Mouse (Mus musculus): Measurements from ENCODE around the gene Adora2a.
"Not testable (repeated sequence)": the region's sequence is repeated elsewhere in the genome, so short reads cannot be mapped to it uniquely, and the experiment has no call there.

The Adora2a gene

DNA sequence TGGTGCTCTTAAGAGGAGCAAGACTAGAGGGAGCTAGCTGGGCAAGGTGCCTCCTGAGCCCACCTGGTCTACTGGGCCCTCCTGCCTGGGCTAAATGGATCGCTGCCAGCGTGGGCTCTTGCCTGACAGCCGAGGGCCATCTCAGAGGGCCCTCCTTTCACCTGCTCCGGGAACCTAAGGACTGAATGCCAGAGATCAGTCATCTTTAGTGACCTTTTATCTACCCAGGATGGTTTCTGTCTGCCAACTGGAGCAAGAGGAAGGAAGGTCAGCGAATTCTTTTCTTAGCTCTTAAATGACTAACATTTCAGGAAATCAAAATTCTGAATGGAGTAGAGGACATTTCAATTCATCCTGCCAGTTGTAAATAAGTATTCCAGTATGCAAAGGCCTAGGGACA lies 33.9 kb downstream of the Adora2a start:
- no peak for DNase-seq (ENCODE audit: low read depth)

DNA sequence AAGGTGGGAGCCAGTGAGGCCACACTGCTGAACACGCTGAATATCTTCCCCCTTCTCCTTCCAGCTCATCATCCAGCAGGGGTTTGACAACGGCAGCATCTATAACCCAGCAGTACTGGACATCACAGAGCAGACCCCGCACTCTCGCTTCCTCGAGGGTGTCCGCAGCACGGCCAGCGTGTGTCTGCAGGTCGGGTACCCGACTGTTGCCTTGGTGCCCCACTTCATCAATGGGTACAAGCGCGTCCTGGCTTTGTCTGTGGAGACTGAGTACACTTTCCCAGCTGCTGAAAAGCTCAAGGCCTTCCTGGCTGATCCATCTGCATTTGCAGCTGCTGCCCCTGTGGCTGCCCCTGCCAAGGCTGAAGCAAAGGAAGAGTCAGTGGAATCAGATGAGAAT lies 35.9 kb downstream of the Adora2a start:
- no peak for DNase-seq (ENCODE audit: low read depth)

DNA sequence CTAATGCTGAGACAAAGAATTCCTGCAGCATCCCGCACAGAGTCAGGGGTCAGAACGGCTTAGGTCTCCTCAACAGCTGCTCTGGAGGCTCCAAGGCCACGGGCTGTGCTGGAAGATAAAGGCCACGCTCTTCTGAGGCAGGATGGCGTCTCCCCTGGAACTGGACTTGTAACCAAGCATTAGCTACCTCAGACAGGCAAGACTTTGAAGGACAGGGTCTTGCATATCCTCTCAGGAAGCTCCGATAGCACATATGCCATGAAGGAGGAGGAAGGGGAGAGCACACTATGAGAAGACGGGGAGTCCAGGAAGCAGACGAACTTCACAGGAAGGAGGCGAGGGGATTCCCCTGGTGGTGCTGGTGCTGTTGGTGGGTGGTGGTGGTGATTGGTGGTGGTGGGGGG lies 37.2 kb downstream of the Adora2a start:
- DNase-seq (ENCODE audit: low read depth), result not testable (repeated sequence)

DNA sequence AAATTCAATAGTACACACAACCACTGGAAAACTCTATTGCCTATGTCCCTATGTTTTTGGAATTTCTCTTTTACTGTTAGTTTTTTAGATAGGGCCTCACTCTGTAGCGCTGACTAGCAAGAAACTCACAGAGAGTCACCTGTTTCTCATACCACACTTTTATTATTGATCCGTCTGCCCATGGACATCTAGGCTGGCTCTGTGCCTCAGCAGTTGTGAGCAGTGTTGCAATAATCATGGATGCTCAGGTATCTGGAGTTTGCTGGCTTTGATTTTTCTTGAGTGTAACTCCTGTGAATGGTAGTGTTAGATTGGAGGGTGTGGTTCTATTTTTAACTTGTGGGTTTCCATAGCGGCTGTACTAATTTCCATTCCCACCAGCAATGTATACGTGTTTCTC lies 38.7 kb downstream of the Adora2a start:
- no peak for DNase-seq (ENCODE audit: low read depth)

DNA sequence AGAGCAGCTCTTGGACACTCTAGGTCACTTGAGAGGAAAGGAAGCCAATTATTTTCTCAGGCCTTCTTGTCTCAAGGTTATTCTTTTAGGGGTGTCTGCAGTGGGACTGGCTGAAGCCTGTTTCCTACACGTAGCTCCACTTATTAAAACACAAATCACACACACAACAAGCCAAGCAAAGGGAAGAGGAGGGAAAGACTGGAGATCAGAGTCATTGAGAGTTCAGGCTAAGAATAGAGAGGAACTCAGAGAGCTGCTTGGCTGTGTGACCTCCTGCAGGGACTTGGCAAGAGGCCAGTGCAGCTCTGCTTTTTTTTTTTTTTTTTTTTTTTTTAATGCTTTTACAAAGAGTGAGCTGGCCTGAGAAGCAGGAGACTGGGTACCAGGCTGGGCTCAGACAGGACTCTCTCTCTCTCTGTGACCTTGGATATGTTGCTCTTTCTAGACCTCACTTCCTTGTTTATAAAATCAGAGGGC lies 47.6 kb downstream of the Adora2a start:
- DNase-seq (ENCODE audit: low read depth), result not testable (repeated sequence)

DNA sequence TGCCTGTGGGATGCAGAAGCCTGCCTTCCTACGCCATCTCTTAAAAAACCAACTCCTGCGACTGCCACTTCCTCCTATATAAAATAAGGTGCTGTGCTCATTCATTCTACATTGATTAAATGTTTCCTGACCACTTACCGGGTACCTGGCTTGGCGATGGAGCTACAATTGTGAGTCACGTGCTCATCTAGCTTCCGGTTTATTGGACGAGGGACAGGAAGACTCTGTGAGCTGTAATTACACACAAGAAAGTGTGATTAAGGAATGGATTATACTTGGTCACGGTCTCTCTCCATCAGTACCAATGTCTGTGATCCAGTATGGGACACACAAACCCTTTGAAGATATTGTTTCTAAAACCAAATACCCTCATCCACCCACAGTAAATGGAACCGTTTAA lies 48.1 kb downstream of the Adora2a start:
- no peak for DNase-seq (ENCODE audit: low read depth)

DNA sequence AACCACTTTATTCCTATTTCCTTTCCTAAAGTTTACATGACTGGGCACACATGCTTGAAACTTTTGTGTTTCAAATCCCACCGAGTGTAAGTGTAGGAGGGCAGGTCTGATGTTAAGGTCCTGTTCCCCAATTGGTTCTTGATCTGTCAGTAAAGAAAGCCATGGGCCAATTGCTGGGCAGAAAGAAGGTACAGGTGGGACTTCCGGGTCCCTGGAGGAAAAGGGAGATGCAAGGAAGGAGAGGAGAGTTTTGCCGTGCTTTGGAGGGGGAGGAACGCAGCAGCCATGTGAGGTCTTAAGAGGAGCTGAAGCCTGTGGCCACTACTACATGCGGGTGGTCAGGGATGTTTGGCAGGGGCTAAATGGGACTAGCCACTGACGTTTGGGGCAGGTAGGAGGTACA lies 48.6 kb downstream of the Adora2a start:
- DNase-seq (ENCODE audit: low read depth), result no peak

DNA sequence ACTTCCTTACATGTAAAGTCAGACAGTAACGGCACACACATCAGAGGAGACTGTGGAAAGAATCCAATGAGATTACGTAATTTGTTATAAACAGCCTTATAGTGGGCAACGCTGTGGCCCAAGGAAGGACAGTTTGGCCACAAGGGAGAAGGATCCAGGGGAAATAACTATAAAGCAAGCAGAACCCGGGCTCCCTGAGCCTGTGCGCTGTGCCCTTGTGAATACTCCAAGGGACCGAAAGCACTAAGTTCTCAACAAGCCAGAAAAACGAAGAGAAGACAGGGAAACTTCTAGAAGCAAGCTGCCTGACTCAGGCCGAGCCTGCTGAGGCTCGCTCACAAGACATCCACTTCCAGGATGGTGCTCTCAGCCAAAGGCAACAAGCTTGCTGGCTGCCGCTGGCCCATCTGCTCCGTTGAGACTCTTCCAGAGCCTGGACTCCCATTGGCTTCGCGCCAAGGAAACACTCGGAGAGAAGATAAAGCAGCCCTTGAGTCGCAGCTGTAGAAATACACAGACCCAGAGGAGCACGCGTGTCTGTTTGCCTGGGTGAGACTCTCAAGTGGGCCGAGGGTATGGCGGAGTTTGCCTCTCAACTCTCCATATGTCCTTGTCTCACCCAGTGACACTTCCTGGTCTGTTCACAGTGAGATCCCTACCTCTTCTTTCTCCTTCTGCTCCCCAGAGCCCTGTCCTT lies 57.1 kb downstream of the Adora2a start:
- not testable (repeated sequence) for DNase-seq (ENCODE audit: low read depth)

DNA sequence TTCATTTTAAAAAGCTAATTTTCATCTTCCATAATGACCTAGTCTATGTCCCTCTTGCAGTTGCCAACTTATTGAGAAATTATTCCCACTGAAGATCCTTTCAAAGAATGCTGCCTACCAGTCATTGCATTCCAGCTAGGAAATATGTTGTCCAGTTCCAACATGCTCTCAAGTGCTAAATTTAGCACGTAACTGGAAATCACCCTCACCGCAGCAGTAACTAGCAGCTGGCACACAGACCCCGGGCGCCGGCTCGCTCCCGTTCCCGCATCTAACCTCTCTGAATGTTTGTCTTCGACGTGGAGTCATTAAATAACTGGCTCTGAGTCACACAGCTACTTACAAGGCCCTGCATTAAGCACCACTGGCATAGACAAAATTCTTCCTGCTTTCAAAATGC lies 62.0 kb downstream of the Adora2a start:
- DNase-seq (ENCODE audit: low read depth), result no peak

All from c-Kit-positive CD71-negative TER-119-negative erythroid progenitor cells, embryonic 14.5 days (primary cell).